Mouse (Mus musculus) MEL (cell line): ENCODE data around the gene Slc38a2. TPM values are rescaled to one million over a fixed set of nuclear protein-coding genes. Genes with fewer than 3 reads are reported as not detected.
A peak's percentile ranks its signal among the peaks of the same experiment; 100 is the strongest.

ENCODE experiments used
- DNase-seq: peaks from one replicate; pipeline ENCODE4 v3.0.0; 2011; ENCODE audit warnings: low read depth, low spot score
- H3K27ac ChIP-seq: 2 replicates; pipeline ENCODE4 v1.5.1; 2012; ENCODE audit warnings: low read depth, mild to moderate bottlenecking, control low read depth, low read length, moderate library complexity; ENCODE audit not compliant: control insufficient read depth
- H3K27me3 ChIP-seq, 2 experiments: fragments of 150-350 bp in 1 of 2; sonication (generic) in 1 of 2; 2 replicates each; pipeline ENCODE4 v1.6.1; 2012; ENCODE audit warnings: low read length in 2 of 2, mild to moderate bottlenecking in 2 of 2, improper control_type of control experiment in 1 of 2, moderate library complexity in 1 of 2; ENCODE audit not compliant: insufficient read depth in 2 of 2, control insufficient read depth in 1 of 2
- H3K36me3 ChIP-seq, 2 experiments: 2 replicates each; pipeline ENCODE4 v1.6.1; 2012 to 2014; ENCODE audit warnings: low read length in 2 of 2, improper control_type of control experiment in 1 of 2, inconsistent platforms in 1 of 2, mild to moderate bottlenecking in 1 of 2; ENCODE audit not compliant: insufficient read depth in 2 of 2, control insufficient read depth in 1 of 2
- H3K4me1 ChIP-seq, 2 experiments: fragments of 150-350 bp in 1 of 2; sonication (generic) in 1 of 2; 2 replicates each; pipeline ENCODE4 v1.6.1; 2012; ENCODE audit warnings: low read length in 2 of 2, improper control_type of control experiment in 1 of 2, mild to moderate bottlenecking in 1 of 2; ENCODE audit not compliant: insufficient read depth in 2 of 2, control insufficient read depth in 1 of 2
- H3K4me3 ChIP-seq, 2 experiments: fragments of 150-350 bp in 1 of 2; sonication (generic) in 1 of 2; 2 replicates each; pipeline ENCODE4 v1.5.1; 2012; ENCODE audit warnings: low read depth in 2 of 2, low read length in 2 of 2, mild to moderate bottlenecking in 2 of 2, moderate library complexity in 2 of 2, control low read depth in 1 of 2, improper control_type of control experiment in 1 of 2; ENCODE audit not compliant: control insufficient read depth in 1 of 2, insufficient read depth in 1 of 2
- H3K79me2 ChIP-seq: 2 replicates; pipeline ENCODE4 v1.6.1; 2012; ENCODE audit warnings: mild to moderate bottlenecking, low read length, moderate library complexity; ENCODE audit not compliant: control insufficient read depth, poor library complexity, insufficient read depth
- H3K9ac ChIP-seq: 2 replicates; pipeline ENCODE4 v1.6.1; 2012; ENCODE audit warnings: low read depth, mild to moderate bottlenecking, control low read depth, low read length, moderate library complexity; ENCODE audit not compliant: control insufficient read depth, poor library complexity, severe bottlenecking
- H3K9me3 ChIP-seq: fragments of 150-350 bp; sonication (generic); replicated peaks from 2 replicates; pipeline ENCODE4 v1.6.1; 2012; ENCODE audit warnings: mild to moderate bottlenecking, low read length, improper control_type of control experiment, moderate library complexity; ENCODE audit not compliant: insufficient read depth
- BHLHE40 ChIP-seq: IDR thresholded peaks from 2 replicates; pipeline ENCODE4 v1.6.1; 2012; ENCODE audit warnings: low read depth, mild to moderate bottlenecking, inconsistent platforms, low read length, improper control_type of control experiment, borderline replicate concordance
- CHD1 ChIP-seq: IDR thresholded peaks from 2 replicates; pipeline ENCODE4 v1.6.1; 2012; ENCODE audit warnings: low read depth, mild to moderate bottlenecking, inconsistent platforms, low read length, improper control_type of control experiment
- CHD2 ChIP-seq: IDR thresholded peaks from 2 replicates; pipeline ENCODE4 v1.6.1; 2011; ENCODE audit warnings: low read length, improper control_type of control experiment
- CTCF ChIP-seq, 3 experiments: IDR thresholded peaks in 2 of 3; conservative IDR thresholded peaks in 1 of 3; 2 replicates each; pipeline ENCODE4 v1.5.1; 2011 to 2012; ENCODE audit warnings: low read length in 3 of 3, low read depth in 2 of 3, mild to moderate bottlenecking in 2 of 3, improper control_type of control experiment in 1 of 3, inconsistent platforms in 1 of 3, mixed read lengths in 1 of 3, moderate library complexity in 1 of 3; ENCODE audit not compliant: control insufficient read depth in 1 of 3, insufficient read depth in 1 of 3, poor library complexity in 1 of 3, severe bottlenecking in 1 of 3
- ELF1 ChIP-seq: IDR thresholded peaks from 2 replicates; pipeline ENCODE4 v1.6.1; 2014; ENCODE audit warnings: low read depth, mild to moderate bottlenecking, inconsistent platforms, low read length, improper control_type of control experiment, moderate library complexity
- EP300 ChIP-seq, 2 experiments: IDR thresholded peaks; 2 replicates each; pipeline ENCODE4 v1.6.1; 2011; ENCODE audit warnings: improper control_type of control experiment in 2 of 2, low read length in 2 of 2, low read depth in 1 of 2, mild to moderate bottlenecking in 1 of 2
- ETS1 ChIP-seq: IDR thresholded peaks from 2 replicates; pipeline ENCODE4 v1.6.1; 2012; ENCODE audit warnings: low read depth, mild to moderate bottlenecking, inconsistent platforms, low read length, improper control_type of control experiment, moderate library complexity
- GABPA ChIP-seq: IDR thresholded peaks from 2 replicates; pipeline ENCODE4 v1.6.1; 2012; ENCODE audit warnings: low read depth, mild to moderate bottlenecking, inconsistent platforms, low read length, improper control_type of control experiment, moderate library complexity
- GATA1 ChIP-seq: IDR thresholded peaks from 2 replicates; pipeline ENCODE4 v1.6.1; 2011; ENCODE audit warnings: low read depth, low read length, improper control_type of control experiment
- HCFC1 ChIP-seq: IDR thresholded peaks from 2 replicates; pipeline ENCODE4 v1.6.1; 2012; ENCODE audit warnings: low read depth, mild to moderate bottlenecking, inconsistent platforms, low read length, improper control_type of control experiment, moderate library complexity
- JUND ChIP-seq: IDR thresholded peaks from 2 replicates; pipeline ENCODE4 v1.6.1; 2011; ENCODE audit warnings: low read depth, mild to moderate bottlenecking, improper control_type of control experiment, low read length
- KAT2A ChIP-seq: conservative IDR thresholded peaks from 2 replicates; pipeline ENCODE4 v1.6.1; 2012; ENCODE audit warnings: low read depth, low read length, improper control_type of control experiment, inconsistent platforms
- MAFK ChIP-seq: IDR thresholded peaks from 2 replicates; pipeline ENCODE4 v1.6.1; 2011; ENCODE audit warnings: low read depth, mild to moderate bottlenecking, low read length, improper control_type of control experiment, borderline replicate concordance
- MAZ ChIP-seq: IDR thresholded peaks from 2 replicates; pipeline ENCODE4 v1.6.1; 2012; ENCODE audit warnings: low read depth, mild to moderate bottlenecking, inconsistent platforms, low read length, improper control_type of control experiment
- MEF2A ChIP-seq: IDR thresholded peaks from 2 replicates; pipeline ENCODE4 v1.6.1; 2014; ENCODE audit warnings: low read depth, mild to moderate bottlenecking, inconsistent platforms, low read length, improper control_type of control experiment; ENCODE audit not compliant: poor library complexity, insufficient replicate concordance, severe bottlenecking; ENCODE audit errors: extremely low read depth
- MXI1 ChIP-seq: IDR thresholded peaks from 2 replicates; pipeline ENCODE4 v1.6.1; 2011; ENCODE audit warnings: mild to moderate bottlenecking, low read depth, low read length, improper control_type of control experiment
- MYB ChIP-seq: IDR thresholded peaks from 2 replicates; pipeline ENCODE4 v1.6.1; 2011; ENCODE audit warnings: mild to moderate bottlenecking, low read depth, low read length, improper control_type of control experiment
- MYC ChIP-seq: IDR thresholded peaks from 2 replicates; pipeline ENCODE4 v1.6.1; 2011; ENCODE audit warnings: low read depth, mild to moderate bottlenecking, low read length, improper control_type of control experiment, moderate library complexity
- NELFE ChIP-seq: IDR thresholded peaks from 2 replicates; pipeline ENCODE4 v1.6.1; 2011; ENCODE audit warnings: low read depth, low read length, improper control_type of control experiment
- NRF1 ChIP-seq: IDR thresholded peaks from 2 replicates; pipeline ENCODE4 v1.6.1; 2014; ENCODE audit warnings: low read depth, mild to moderate bottlenecking, inconsistent platforms, low read length, improper control_type of control experiment, moderate library complexity; ENCODE audit not compliant: poor library complexity, insufficient read depth, severe bottlenecking
- POLR2A ChIP-seq, 2 experiments: IDR thresholded peaks; 2 replicates each; pipeline ENCODE4 v1.6.1; 2011 to 2012; ENCODE audit warnings: low read length in 2 of 2, mild to moderate bottlenecking in 2 of 2, control low read depth in 1 of 2, improper control_type of control experiment in 1 of 2, low read depth in 1 of 2, moderate library complexity in 1 of 2; ENCODE audit not compliant: control insufficient read depth in 1 of 2, insufficient read depth in 1 of 2, poor library complexity in 1 of 2
- POLR2AphosphoS2 ChIP-seq: IDR thresholded peaks from 2 replicates; pipeline ENCODE4 v1.6.1; 2011; ENCODE audit warnings: low read length, improper control_type of control experiment
- POLR2AphosphoS5 ChIP-seq: IDR thresholded peaks from 2 replicates; pipeline ENCODE4 v1.6.1; 2012; ENCODE audit warnings: low read depth, borderline replicate concordance, mild to moderate bottlenecking, inconsistent platforms, low read length, moderate library complexity, mixed read lengths
- RAD21 ChIP-seq: IDR thresholded peaks from 2 replicates; pipeline ENCODE4 v1.6.1; 2011; ENCODE audit warnings: mild to moderate bottlenecking, low read depth, low read length, improper control_type of control experiment
- RCOR1 ChIP-seq: IDR thresholded peaks from 2 replicates; pipeline ENCODE4 v1.6.1; 2012; ENCODE audit warnings: low read depth, mild to moderate bottlenecking, inconsistent platforms, low read length, improper control_type of control experiment
- SIN3A ChIP-seq: IDR thresholded peaks from 2 replicates; pipeline ENCODE4 v1.6.1; 2012; ENCODE audit warnings: low read length, improper control_type of control experiment, inconsistent platforms
- SMC3 ChIP-seq: IDR thresholded peaks from 2 replicates; pipeline ENCODE4 v1.6.1; 2011; ENCODE audit warnings: low read depth, low read length, improper control_type of control experiment
- TAL1 ChIP-seq: IDR thresholded peaks from 2 replicates; pipeline ENCODE4 v1.6.1; 2012; ENCODE audit warnings: mild to moderate bottlenecking, inconsistent platforms, low read length, moderate library complexity, mixed read lengths
- TBP ChIP-seq: IDR thresholded peaks from 2 replicates; pipeline ENCODE4 v1.8.0; 2011; ENCODE audit warnings: low read depth, low read length, improper control_type of control experiment
- TCF12 ChIP-seq: IDR thresholded peaks from 2 replicates; pipeline ENCODE4 v1.6.1; 2014; ENCODE audit warnings: low read depth, mild to moderate bottlenecking, inconsistent platforms, low read length, improper control_type of control experiment, moderate library complexity
- USF1 ChIP-seq: IDR thresholded peaks from 2 replicates; pipeline ENCODE4 v1.6.1; 2014; ENCODE audit warnings: low read depth, mild to moderate bottlenecking, inconsistent platforms, low read length, improper control_type of control experiment, moderate library complexity
- ZC3H11A ChIP-seq: IDR thresholded peaks from 2 replicates; pipeline ENCODE4 v1.6.1; 2012; ENCODE audit warnings: low read depth, mild to moderate bottlenecking, inconsistent platforms, low read length, improper control_type of control experiment
- ZKSCAN1 ChIP-seq: IDR thresholded peaks from 2 replicates; pipeline ENCODE4 v1.6.1; 2012; ENCODE audit warnings: low read depth, mild to moderate bottlenecking, inconsistent platforms, low read length, improper control_type of control experiment, moderate library complexity
- ZMIZ1 ChIP-seq: IDR thresholded peaks from 2 replicates; pipeline ENCODE4 v1.6.1; 2012; ENCODE audit warnings: low read depth, mild to moderate bottlenecking, inconsistent platforms, low read length, improper control_type of control experiment, moderate library complexity
- ZNF384 ChIP-seq: IDR thresholded peaks from 2 replicates; pipeline ENCODE4 v1.6.1; 2012; ENCODE audit warnings: low read depth, mild to moderate bottlenecking, inconsistent platforms, low read length, improper control_type of control experiment
- polyA plus RNA-seq, 2 experiments: library from polyadenylated mRNA; stranded (reverse) in 1 of 2; unstranded in 1 of 2; fragments of >175 nt in 1 of 2; fragments of >200 nt in 1 of 2; gene quantifications; 2 replicates each; pipeline versions ENCODE4 v1.2.1 to v1.2.4; 2012; ENCODE audit warnings: low replicate concordance in 2 of 2, low read depth in 1 of 2; ENCODE audit not compliant: insufficient read length in 2 of 2, insufficient read depth in 1 of 2, missing spikeins in 1 of 2
- total RNA-seq: library from RNA; depleted of rRNA; stranded (reverse); fragments of 300-350 nt; gene quantifications from 2 replicates; pipeline ENCODE4 v1.2.3, GENCODE M21; 2012

Slc38a2 gene
- total and polyA plus RNA-seq, 3 experiments: 80.6 to 590 (median 177) TPM

GRCm38 (mm10) chr15:96744153-96744881 is 44.8 kb upstream of the Slc38a2 start:
- Histone ChIP-seq H3K9ac (peak overlapping the region; percentile 69), H3K9me3 (no peaks in the 10 kb centered on the region), H3K27ac (peak overlapping the region; percentile 94), H3K27me3 (no peaks in the 10 kb centered on the region), H3K36me3 (peaks cover 0 to 68% of the 10 kb centered on the region in 2 experiments; a peak in 2 of 4 replicates), H3K4me3 (peak overlapping the region; percentile 43 to 48), H3K4me1 (peaks cover 52 to 66% of the 10 kb centered on the region in 2 experiments), H3K79me2 (no peaks in the 10 kb centered on the region; the same call in 1 of the 2 replicates)
- DNase-seq: peak; percentile 92
- peak; percentile 55 for TF ChIP-seq KAT2A
- TF ChIP-seq SIN3A: peak; percentile 98
- no peak for TF ChIP-seq RAD21
- peak; percentile 92 for TF ChIP-seq RCOR1
- TF ChIP-seq GATA1: peak; percentile 87
- TF ChIP-seq ZNF384: no peak
- TF ChIP-seq ZC3H11A: no peak
- TF ChIP-seq MEF2A: no peak
- peak; percentile 65 for TF ChIP-seq NELFE
- TF ChIP-seq NRF1: 0 out of 2 replicates have a peak, but pooled peaks have one; percentile 33
- TF ChIP-seq CTCF (IDR thresholded peaks at IDR 0.05 in 2 of 3, conservative IDR thresholded peaks at IDR 0.05 in 1 of 3; ENCODE audit: control insufficient read depth in 1 of 3, insufficient read depth in 1 of 3, low read depth in 2 of 3, low read length in 3 of 3, poor library complexity in 1 of 3, severe bottlenecking in 1 of 3): no peak
- TF ChIP-seq MAFK: peak; percentile 73
- TF ChIP-seq ZKSCAN1: no peak
- TF ChIP-seq ETS1: peak; percentile 99
- peak; percentile 27; the same call in 1 of the 2 replicates for TF ChIP-seq SMC3
- no peak; the same call in 1 of the 2 replicates for TF ChIP-seq POLR2AphosphoS5
- peak; percentile 71; the same call in 1 of the 2 replicates for TF ChIP-seq ZMIZ1
- peak; percentile 85 for TF ChIP-seq MXI1
- TF ChIP-seq POLR2A (IDR thresholded peaks at IDR 0.05; ENCODE audit: control insufficient read depth in 1 of 2, insufficient read depth in 1 of 2, low read depth in 1 of 2, low read length in 2 of 2, poor library complexity in 1 of 2): peak; percentile 37 to 61; a peak in 2 of 4 replicates
- peak; percentile 96 to 99 for TF ChIP-seq EP300 (IDR thresholded peaks at IDR 0.05; ENCODE audit: low read depth in 1 of 2, low read length in 2 of 2)
- TF ChIP-seq GABPA: 0 out of 2 replicates have a peak, but pooled peaks have one; percentile 1
- peak; percentile 72; the same call in 1 of the 2 replicates for TF ChIP-seq TBP
- peak; percentile 95 for TF ChIP-seq TCF12
- TF ChIP-seq BHLHE40: peak; percentile 78; the same call in 1 of the 2 replicates
- TF ChIP-seq MAZ: peak; percentile 94
- TF ChIP-seq MYC: peak; percentile 81
- peak; percentile 95 for TF ChIP-seq MYB
- TF ChIP-seq HCFC1: peak; percentile 58
- peak; percentile 84 for TF ChIP-seq CHD2
- peak; percentile 44; the same call in 1 of the 2 replicates for TF ChIP-seq JUND
- peak; percentile 38; the same call in 1 of the 2 replicates for TF ChIP-seq ELF1
- peak; percentile 21; the same call in 1 of the 2 replicates for TF ChIP-seq POLR2AphosphoS2
- 0 out of 2 replicates have a peak, but pooled peaks have one; percentile 13 for TF ChIP-seq USF1
- peak; percentile 86 for TF ChIP-seq TAL1
- TF ChIP-seq CHD1: peak; percentile 97
